In the genomic region with DNA sequence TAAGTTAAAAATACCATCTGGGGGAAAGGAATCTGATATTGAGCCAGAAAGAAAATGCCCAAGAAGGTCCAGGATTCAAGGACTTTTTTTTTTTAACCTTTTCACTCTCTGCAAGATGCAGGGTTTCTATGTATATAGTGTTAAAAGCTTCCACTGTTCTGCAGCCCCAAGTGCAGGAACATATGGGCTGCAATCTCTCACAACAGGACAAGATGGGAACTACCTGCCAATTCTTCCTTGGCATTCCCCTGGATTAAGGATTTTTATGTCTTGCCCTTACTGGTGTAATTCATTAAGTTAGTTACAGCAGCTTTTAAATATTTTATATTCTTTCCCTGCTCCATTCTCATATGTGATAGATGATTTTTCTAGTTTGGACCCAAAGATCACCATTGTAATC, we compare ENCODE assay signal across 7 mouse cellular contexts.
"Had no signal": no experiment of that assay in that cellular context is flagged by ENCODE, and none has a peak within 500 bp of the region (broad histone marks: within the 10 kb centered on the region; RNA-seq: fewer than 3 reads in every experiment).

No protein-coding gene starts in this region.

- ATAC-seq: lung, postnatal 0 days; midbrain, embryonic 16.5 days had no signal

- DNase-seq: kidney, postnatal 14 days; lung, adult 2 months; lung, postnatal 4 days; right cerebral cortex, postnatal 14 days; thymus, postnatal 4 days had no signal
